Mouse (Mus musculus) heart, postnatal 0 days (tissue): ENCODE measurements around the gene Capn8. TPM values are rescaled to one million over a fixed set of nuclear protein-coding genes. Genes with fewer than 3 reads are reported as not detected.

ENCODE experiments used
- ATAC-seq: fragments of 200-750 bp; cut with Nextera tagmentation; 2 replicates; pipeline ENCODE4 v1.8.0; 2017; ENCODE audit warnings: low read depth, moderate number of reproducible peaks, moderate library complexity; ENCODE audit not compliant: insufficient read depth
- DNase-seq: peaks from one replicate; pipeline ENCODE4 v3.0.0-alpha.2; 2016; ENCODE audit warnings: low spot score
- H3K27ac ChIP-seq: fragments of 300-500 bp; sonication (generic); 2 replicates; pipeline ENCODE4 v1.5.1; 2014; ENCODE audit warnings: low read depth, mild to moderate bottlenecking
- H3K27me3 ChIP-seq: fragments of 300-500 bp; sonication (generic); 2 replicates; pipeline ENCODE4 v1.6.1; 2014; ENCODE audit warnings: low read length, mixed read lengths; ENCODE audit not compliant: control insufficient read depth, insufficient read depth
- H3K36me3 ChIP-seq: fragments of 300-500 bp; sonication (generic); replicated peaks from 2 replicates; pipeline ENCODE4 v1.6.1; 2014; ENCODE audit warnings: low read length, mixed read lengths; ENCODE audit not compliant: control insufficient read depth, insufficient read depth
- H3K4me1 ChIP-seq: fragments of 300-500 bp; sonication (generic); 2 replicates; pipeline ENCODE4 v1.6.1; 2014; ENCODE audit warnings: antibody characterized with exemption; ENCODE audit not compliant: control insufficient read depth, insufficient read depth
- H3K4me2 ChIP-seq: fragments of 300-500 bp; sonication (generic); 2 replicates; pipeline ENCODE4 v1.6.1; 2014; ENCODE audit warnings: low read depth, mild to moderate bottlenecking, low read length, moderate library complexity
- H3K4me3 ChIP-seq: fragments of 300-500 bp; sonication (generic); 2 replicates; pipeline ENCODE4 v1.5.1; 2014; ENCODE audit warnings: low read depth, low read length
- H3K9ac ChIP-seq: fragments of 300-500 bp; sonication (generic); replicated peaks from 2 replicates; pipeline ENCODE4 v1.6.1; 2014; ENCODE audit warnings: low read depth, low read length, mixed read lengths
- H3K9me3 ChIP-seq: fragments of 300-500 bp; sonication (generic); replicated peaks from 2 replicates; pipeline ENCODE4 v1.6.1; 2016; ENCODE audit warnings: low read length; ENCODE audit not compliant: control insufficient read depth
- CTCF ChIP-seq: IDR thresholded peaks from 2 replicates; pipeline ENCODE4 v1.5.1; 2016; ENCODE audit warnings: antibody characterized with exemption, control low read depth, low read depth
- EP300 ChIP-seq: IDR thresholded peaks from 2 replicates; pipeline ENCODE4 v1.6.1; 2016; ENCODE audit warnings: antibody characterized with exemption, low read depth
- WGBS: fragments of 180-500 bp; shearing (Covaris S2); extraction: QIAGEN DNeasy Blood & Tissue Kit; methylation state at CpG from one replicate; pipeline ENCODE4 v1.1.7; 2014; 5-methylcytosine and 5-hydroxymethylcytosine counted together
- polyA plus RNA-seq: library from polyadenylated mRNA; unstranded; fragments of >200 nt; fragmentation: Nextera tagmentation; extraction: Ambion mirVana; gene quantifications from 2 replicates; pipeline ENCODE4 v1.2.1, GENCODE M21; 2015
- total RNA-seq: library from RNA; depleted of rRNA; stranded (reverse); fragments of >200 nt; gene quantifications from 2 replicates; pipeline ENCODE4 v1.2.3, GENCODE M21; 2014; ENCODE audit warnings: low replicate concordance

Capn8 gene
- total and polyA plus RNA-seq, 2 experiments from 2014 or later, result not detected

DNA sequence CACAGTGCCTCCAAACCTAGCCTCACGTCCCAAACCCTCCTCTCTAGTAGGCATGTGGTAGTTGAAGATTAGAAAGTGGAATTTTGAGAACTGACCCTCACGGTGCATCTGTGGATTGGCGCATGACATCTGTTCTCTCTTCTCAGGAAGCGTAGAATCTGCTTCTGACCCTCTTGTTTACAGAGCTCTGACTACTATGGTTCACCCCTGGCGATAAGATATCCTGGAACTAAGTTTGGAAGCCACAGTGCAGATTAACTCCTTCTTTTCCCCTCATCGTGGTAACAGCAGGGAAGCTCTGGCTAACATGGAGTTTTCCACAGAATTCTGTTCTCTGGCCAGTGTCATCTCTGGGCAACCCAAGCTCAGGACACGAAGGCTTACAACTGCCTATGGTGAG is 95.6 kb downstream of the Capn8 start:
- no peak for ATAC-seq
- H3K9me3 ChIP-seq, result no peaks in the 10 kb centered on the region
- no peak overlapping the region for H3K4me2 ChIP-seq
- TF ChIP-seq EP300 (no peak), CTCF (no peak)
- WGBS, result 18% methylated on average over 7 of the region's 7 CpGs
- no peak for DNase-seq
- H3K9ac ChIP-seq, result no peak overlapping the region
- no peaks in the 10 kb centered on the region for H3K27me3 ChIP-seq
- H3K27ac ChIP-seq, result no peak overlapping the region
- no peaks in the 10 kb centered on the region for H3K36me3 ChIP-seq
- peaks cover 15% of the 10 kb centered on the region for H3K4me1 ChIP-seq
- H3K4me3 ChIP-seq, result no peak overlapping the region

DNA sequence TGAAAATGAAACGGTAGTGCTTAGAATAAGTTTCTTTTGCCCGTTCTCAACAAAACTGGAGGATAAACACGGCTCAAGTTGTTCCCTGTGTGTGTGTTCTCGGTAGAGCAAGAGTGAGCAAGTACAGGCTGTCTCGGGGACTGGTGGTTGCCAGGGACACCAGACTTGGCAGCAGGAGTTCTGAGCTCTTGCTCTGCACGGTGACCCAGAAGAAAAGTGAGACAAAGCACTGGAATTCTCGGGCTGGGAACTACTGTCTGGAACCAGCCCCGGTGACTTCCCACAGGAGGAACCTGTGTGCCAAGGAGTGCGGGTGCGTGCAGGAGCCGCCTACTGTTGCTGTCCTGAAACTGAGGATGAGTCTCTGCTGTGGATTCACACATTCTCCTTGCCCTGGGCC is 98.9 kb downstream of the Capn8 start:
- H3K9ac ChIP-seq, result no peak overlapping the region
- no peak overlapping the region for H3K4me2 ChIP-seq
- no peak for TF ChIP-seq EP300
- TF ChIP-seq CTCF, result no peak
- H3K36me3 ChIP-seq, result no peaks in the 10 kb centered on the region
- H3K9me3 ChIP-seq, result no peaks in the 10 kb centered on the region
- peaks cover 15% of the 10 kb centered on the region for H3K4me1 ChIP-seq
- ATAC-seq, result peak; percentile 60; the same call in 1 of the 2 replicates
- WGBS, result 49% methylated on average over 11 of the region's 11 CpGs
- no peak overlapping the region for H3K27ac ChIP-seq
- H3K27me3 ChIP-seq, result no peaks in the 10 kb centered on the region
- DNase-seq, result peak; percentile 17
- H3K4me3 ChIP-seq, result no peak overlapping the region

DNA sequence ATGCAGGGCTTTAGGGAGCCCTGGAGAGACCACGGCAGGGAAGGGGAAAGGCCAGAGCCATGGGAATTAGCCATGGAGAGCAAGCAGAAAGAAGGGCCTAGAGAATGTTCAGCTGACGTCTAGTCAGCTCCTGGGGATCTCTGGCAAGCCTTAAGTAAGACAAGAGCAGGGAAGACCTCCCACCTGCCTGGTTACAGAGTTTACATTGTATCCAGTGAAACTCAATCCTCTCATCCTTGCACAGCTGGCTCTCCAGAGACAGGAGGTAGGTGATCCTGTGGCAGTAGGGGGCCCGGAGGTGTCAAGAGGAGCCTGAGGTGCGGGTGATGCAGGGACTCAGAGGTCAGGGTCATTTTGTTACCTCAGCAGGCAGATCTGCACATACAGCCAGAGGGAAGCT is 100.0 kb downstream of the Capn8 start:
- no peak overlapping the region for H3K27ac ChIP-seq
- H3K27me3 ChIP-seq, result no peaks in the 10 kb centered on the region
- H3K4me1 ChIP-seq, result peaks cover 19% of the 10 kb centered on the region
- WGBS, result 71% methylated on average over 4 of the region's 4 CpGs
- H3K4me2 ChIP-seq, result no peak overlapping the region
- DNase-seq (no peak), ATAC-seq (no peak)
- H3K9ac ChIP-seq, result no peak overlapping the region
- TF ChIP-seq EP300 (no peak), CTCF (no peak)
- no peaks in the 10 kb centered on the region for H3K36me3 ChIP-seq
- no peaks in the 10 kb centered on the region for H3K9me3 ChIP-seq
- H3K4me3 ChIP-seq, result no peak overlapping the region

DNA sequence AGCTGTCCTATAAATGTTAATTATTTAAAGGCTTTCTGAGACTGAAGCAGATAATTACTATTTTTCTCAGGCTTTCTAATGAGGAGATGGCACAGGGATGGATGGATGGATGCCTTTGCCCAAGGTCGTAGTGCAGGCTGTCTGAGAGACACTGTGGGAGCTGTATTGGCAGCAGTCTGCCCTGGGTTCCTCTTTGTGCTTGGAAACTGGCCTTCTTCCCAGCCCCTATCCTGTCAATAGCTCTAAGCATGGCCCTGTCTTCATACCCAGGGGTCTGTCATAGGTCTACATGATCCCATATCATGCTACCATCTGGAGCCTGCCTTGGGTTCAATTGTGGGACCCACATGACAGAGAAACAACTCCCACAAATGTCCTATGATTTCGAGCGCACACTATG is 102.5 kb downstream of the Capn8 start:
- DNase-seq (no peak), ATAC-seq (no peak)
- H3K4me3 ChIP-seq, result no peak overlapping the region
- no peaks in the 10 kb centered on the region for H3K27me3 ChIP-seq
- H3K9ac ChIP-seq, result no peak overlapping the region
- H3K4me1 ChIP-seq, result peaks cover 15% of the 10 kb centered on the region
- no peak overlapping the region for H3K4me2 ChIP-seq
- TF ChIP-seq EP300, result no peak
- no peak for TF ChIP-seq CTCF
- H3K27ac ChIP-seq, result no peak overlapping the region
- H3K36me3 ChIP-seq, result no peaks in the 10 kb centered on the region
- 93% methylated on average over 3 of the region's 3 CpGs for WGBS
- H3K9me3 ChIP-seq, result no peaks in the 10 kb centered on the region

DNA sequence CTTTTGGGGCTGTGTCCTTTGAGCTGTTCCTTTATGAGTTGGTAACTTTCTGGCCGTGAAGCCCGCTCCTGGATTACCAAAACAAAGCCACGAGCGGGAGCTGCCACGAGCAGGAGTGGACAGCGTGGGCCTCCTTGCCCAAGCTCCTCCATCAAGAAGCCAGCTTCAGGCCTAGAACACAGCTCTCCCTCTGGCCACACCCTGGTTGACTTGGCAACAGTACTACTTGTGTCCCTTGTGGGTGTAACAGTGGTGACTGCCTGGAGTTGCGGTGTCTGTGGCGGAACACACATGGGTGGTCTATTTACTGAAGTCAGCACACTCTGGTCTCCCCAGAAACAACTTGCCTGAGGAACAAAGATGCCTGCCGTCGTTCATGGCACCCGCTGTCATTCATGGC is 104.9 kb downstream of the Capn8 start:
- DNase-seq (no peak), ATAC-seq (no peak)
- Histone ChIP-seq H3K4me2 (no peak overlapping the region), H3K27me3 (no peaks in the 10 kb centered on the region), H3K9me3 (peaks cover 5% of the 10 kb centered on the region; the same call in 1 of the 2 replicates), H3K4me1 (peaks cover 15% of the 10 kb centered on the region), H3K4me3 (no peak overlapping the region), H3K27ac (peak overlapping the region; percentile 73), H3K36me3 (no peaks in the 10 kb centered on the region), H3K9ac (no peak overlapping the region)
- TF ChIP-seq EP300 (no peak), CTCF (no peak)
- WGBS, result 68% methylated on average over 11 of the region's 11 CpGs
